Mouse (Mus musculus) heart, adult 2 months (tissue): ENCODE data around the gene Wipf1. TPM values are rescaled to one million over a fixed set of nuclear protein-coding genes. Genes with fewer than 3 reads are reported as not detected.
A peak's percentile ranks its signal among the peaks of the same experiment; 100 is the strongest.

Experiments
- DNase-seq, 2 experiments: peaks; one replicate each; pipeline ENCODE4 v3.0.0; 2021
- H3K27ac ChIP-seq: fragments of 200-600 bp; 2 replicates; pipeline ENCODE4 v1.8.1; 2022
- H3K27me3 ChIP-seq: fragments of 200-500 bp; 2 replicates; pipeline ENCODE4 v1.6.1; 2012; ENCODE audit warnings: mild to moderate bottlenecking, low read length, inconsistent platforms, mixed read lengths; ENCODE audit not compliant: control insufficient read depth, insufficient read depth
- H3K36me3 ChIP-seq: fragments of 200-500 bp; 2 replicates; pipeline ENCODE4 v1.6.1; 2012; ENCODE audit warnings: low read length, inconsistent platforms; ENCODE audit not compliant: control insufficient read depth, insufficient read depth
- H3K4me1 ChIP-seq: fragments of 200-500 bp; 2 replicates; pipeline ENCODE4 v1.6.1; 2011; ENCODE audit warnings: low read length; ENCODE audit not compliant: control insufficient read depth, insufficient read depth
- H3K4me3 ChIP-seq: fragments of 200-600 bp; 2 replicates; pipeline ENCODE4 v1.8.1; 2022
- H3K79me2 ChIP-seq: fragments of 200-500 bp; replicated peaks from 2 replicates; pipeline ENCODE4 v1.6.1; 2012; ENCODE audit warnings: mild to moderate bottlenecking, inconsistent platforms, low read length, moderate library complexity, mixed read lengths; ENCODE audit not compliant: control insufficient read depth, insufficient read depth
- H3K9ac ChIP-seq: fragments of 200-500 bp; 2 replicates; pipeline ENCODE4 v1.6.1; 2012; ENCODE audit warnings: low read depth, mild to moderate bottlenecking, control low read depth, inconsistent platforms, low read length, mixed read lengths
- CTCF ChIP-seq: fragments of 200-600 bp; IDR thresholded peaks from 2 replicates; pipeline ENCODE4 v1.8.1; 2022; ENCODE audit warnings: antibody characterized with exemption, mild to moderate bottlenecking, moderate library complexity
- EP300 ChIP-seq: fragments of 200-500 bp; IDR thresholded peaks from 2 replicates; pipeline ENCODE4 v1.6.1; 2011; ENCODE audit warnings: low read depth, low read length, control low read depth; ENCODE audit not compliant: insufficient read depth
- POLR2A ChIP-seq: fragments of 200-500 bp; IDR thresholded peaks from 2 replicates; pipeline ENCODE4 v1.6.1; 2011; ENCODE audit warnings: mild to moderate bottlenecking, low read depth, low read length, control low read depth; ENCODE audit not compliant: insufficient read depth
- WGBS: fragments of 180-500 bp; shearing (Covaris S2); methylation state at CpG from one replicate; pipeline ENCODE4 v1.1.7; 2018; 5-methylcytosine and 5-hydroxymethylcytosine counted together
- intact Hi-C: fragments of 180-260 bp; cut with DNase I; formaldehyde crosslinking; loops from one replicate; pipeline ENCODE4 v1.15.1; 2025
- polyA plus RNA-seq: library from polyadenylated mRNA; depleted of rRNA; stranded (reverse); fragments of >200 nt; gene quantifications from 2 replicates; pipeline ENCODE4 v1.2.3, GENCODE M21; 2012
- total RNA-seq, 2 experiments: library from RNA; stranded (reverse); gene quantifications; 2 replicates each; pipeline ENCODE4 v1.2.3; 2021

The Wipf1 gene
- total and polyA plus RNA-seq, 3 experiments, result 6.6 to 17.0 (median 12.9) TPM

DNA sequence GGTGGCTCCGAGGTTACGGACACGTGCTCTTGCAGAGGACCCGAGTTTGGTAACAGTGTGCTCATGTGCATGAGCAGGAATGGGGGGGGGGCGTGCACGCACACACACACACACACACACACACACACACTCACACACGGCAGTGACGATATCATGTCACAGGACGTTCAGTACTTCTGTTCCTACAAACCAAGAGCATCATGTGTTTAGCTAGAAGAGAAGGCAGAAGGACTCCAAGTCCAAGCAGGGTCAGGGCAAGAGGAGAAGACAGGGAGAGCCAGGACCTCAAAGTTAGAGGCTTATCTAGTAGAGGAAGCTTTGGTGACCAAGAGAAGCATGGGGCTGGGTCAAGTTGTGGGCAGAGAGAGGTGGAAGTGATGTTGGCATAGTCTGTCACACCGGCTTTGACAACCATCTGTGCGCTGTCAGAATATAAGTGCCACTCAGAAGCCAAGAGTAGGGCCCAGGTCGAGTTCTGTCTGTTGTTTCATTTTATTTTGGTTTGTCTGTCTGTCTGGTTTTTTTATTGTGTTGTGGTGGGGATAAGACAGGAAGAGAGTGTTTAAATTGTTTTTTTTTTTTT is 66.7 kb downstream of the Wipf1 start:
- WGBS, result 74% methylated on average over 12 of the region's 12 CpGs
- peak in 1 of 2 experiments; percentile 32 for DNase-seq
- TF ChIP-seq EP300 (peak; percentile 72; the same call in 1 of the 2 replicates), CTCF (no peak), POLR2A (no peak)
- Histone ChIP-seq H3K27me3 (no peaks in the 10 kb centered on the region), H3K79me2 (no peaks in the 10 kb centered on the region; the same call in 1 of the 2 replicates), H3K4me3 (no peak overlapping the region), H3K36me3 (no peaks in the 10 kb centered on the region; the same call in 1 of the 2 replicates), H3K4me1 (peaks cover 24% of the 10 kb centered on the region), H3K27ac (peak overlapping the region; percentile 58), H3K9ac (no peak overlapping the region)
- intact Hi-C loops, result no loop called here

GRCm38 (mm10) chr2:73462265-73462664 is 67.3 kb downstream of the Wipf1 start:
- Histone ChIP-seq H3K9ac (no peak overlapping the region), H3K27ac (peak overlapping the region; percentile 5; the same call in 1 of the 2 replicates), H3K79me2 (no peaks in the 10 kb centered on the region; the same call in 1 of the 2 replicates), H3K36me3 (no peaks in the 10 kb centered on the region; the same call in 1 of the 2 replicates), H3K4me3 (no peak overlapping the region), H3K4me1 (peaks cover 24% of the 10 kb centered on the region), H3K27me3 (no peaks in the 10 kb centered on the region)
- intact Hi-C loops, result no loop called here
- 67% methylated on average over 2 of the region's 2 CpGs for WGBS
- DNase-seq, result no peak
- TF ChIP-seq EP300 (no peak), CTCF (no peak), POLR2A (no peak)

DNA sequence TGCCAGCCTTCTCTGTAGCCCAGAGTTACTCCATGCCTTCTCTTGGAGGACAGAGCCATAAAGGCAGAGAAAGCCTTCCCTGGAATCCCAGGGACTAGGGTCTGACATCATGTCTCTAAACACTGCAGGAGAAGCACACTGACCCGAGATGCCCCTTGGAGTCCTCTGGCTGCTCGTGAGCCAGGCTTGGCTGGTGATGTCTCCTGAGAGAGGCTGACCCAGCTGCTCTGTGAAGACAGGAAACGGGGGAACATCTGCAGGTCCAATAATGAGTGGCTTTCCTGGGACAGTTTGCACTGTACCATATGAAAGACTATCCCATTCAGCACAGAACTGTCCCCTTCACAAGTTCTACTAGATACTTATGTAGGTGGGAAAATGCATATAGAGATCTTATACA is 69.4 kb downstream of the Wipf1 start:
- Histone ChIP-seq H3K4me1 (peaks cover 25% of the 10 kb centered on the region), H3K79me2 (0 out of 2 replicates have a peak, but pooled peaks cover 1% of the 10 kb centered on the region), H3K9ac (no peak overlapping the region), H3K27ac (peak overlapping the region; percentile 8; the same call in 1 of the 2 replicates), H3K27me3 (no peaks in the 10 kb centered on the region), H3K36me3 (no peaks in the 10 kb centered on the region; the same call in 1 of the 2 replicates), H3K4me3 (no peak overlapping the region)
- DNase-seq, result peak in 1 of 2 experiments; percentile 56
- intact Hi-C loops, result no loop called here
- WGBS, result 5% methylated on average over 3 of the region's 3 CpGs
- TF ChIP-seq POLR2A (no peak), EP300 (0 out of 2 replicates have a peak, but pooled peaks have one; percentile 40)

DNA sequence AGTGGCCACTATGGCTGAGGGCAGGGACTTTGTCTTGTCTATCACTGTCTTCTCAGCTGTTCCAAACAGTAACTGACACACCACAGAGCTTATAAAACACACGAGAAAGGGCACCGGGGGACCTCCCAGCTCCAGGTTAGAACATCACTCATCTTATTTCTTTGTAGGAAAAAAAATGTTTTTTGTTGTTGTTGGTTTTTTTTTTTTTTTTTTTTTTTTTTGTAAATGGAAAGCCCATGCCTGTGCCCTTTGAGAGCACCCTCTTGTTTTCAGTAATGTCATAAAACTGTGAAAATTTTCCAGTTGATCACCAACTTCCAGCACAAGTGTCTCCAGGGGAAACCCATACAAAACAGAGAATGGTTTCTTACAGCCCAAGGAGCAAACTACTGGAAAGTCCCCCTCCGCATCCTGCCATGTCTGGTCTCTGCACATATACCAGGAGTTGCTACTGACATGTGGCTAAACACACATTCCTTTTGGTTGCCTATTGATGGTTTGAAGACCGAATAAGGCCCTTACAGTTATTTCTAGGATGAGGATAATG is 69.9 kb downstream of the Wipf1 start:
- WGBS, result 58% methylated on average over 4 of the region's 4 CpGs
- Histone ChIP-seq H3K27ac (peak overlapping the region; percentile 8; the same call in 1 of the 2 replicates), H3K4me1 (peaks cover 25% of the 10 kb centered on the region), H3K36me3 (no peaks in the 10 kb centered on the region; the same call in 1 of the 2 replicates), H3K9ac (no peak overlapping the region), H3K27me3 (no peaks in the 10 kb centered on the region), H3K79me2 (0 out of 2 replicates have a peak, but pooled peaks cover 1% of the 10 kb centered on the region), H3K4me3 (no peak overlapping the region)
- TF ChIP-seq CTCF (no peak), EP300 (no peak), POLR2A (no peak)
- intact Hi-C loops, result no loop called here
- no peak for DNase-seq

DNA sequence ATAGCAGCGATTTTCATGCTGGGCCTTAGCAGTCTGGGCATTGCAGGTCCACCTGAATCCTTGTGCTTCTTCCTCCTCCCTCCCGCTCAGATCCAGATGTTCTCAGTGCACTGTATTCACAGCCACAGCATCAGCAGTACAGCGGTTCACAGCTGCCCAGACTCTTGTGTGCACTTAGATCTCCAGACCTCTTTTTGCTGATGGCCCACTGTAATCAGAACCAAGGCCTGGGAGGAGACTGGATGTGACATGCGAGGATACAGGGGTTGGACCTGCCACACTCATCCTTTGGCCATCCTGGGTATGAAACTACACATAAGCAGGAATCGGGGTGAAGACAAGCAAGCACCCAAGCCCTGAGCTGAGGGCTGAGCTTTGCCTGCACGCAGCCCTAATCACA is 72.6 kb downstream of the Wipf1 start:
- no peaks in the 10 kb centered on the region; the same call in 1 of the 2 replicates for H3K36me3 ChIP-seq
- TF ChIP-seq POLR2A (no peak), CTCF (no peak), EP300 (no peak)
- 0 out of 2 replicates have a peak, but pooled peaks cover 1% of the 10 kb centered on the region for H3K79me2 ChIP-seq
- H3K27ac ChIP-seq, result no peak overlapping the region
- H3K4me3 ChIP-seq, result no peak overlapping the region
- DNase-seq, result no peak
- WGBS, result 92% methylated on average over 6 of the region's 6 CpGs
- no peak overlapping the region for H3K9ac ChIP-seq
- peaks cover 16% of the 10 kb centered on the region for H3K4me1 ChIP-seq
- intact Hi-C loops, result no loop called here
- H3K27me3 ChIP-seq, result no peaks in the 10 kb centered on the region

DNA sequence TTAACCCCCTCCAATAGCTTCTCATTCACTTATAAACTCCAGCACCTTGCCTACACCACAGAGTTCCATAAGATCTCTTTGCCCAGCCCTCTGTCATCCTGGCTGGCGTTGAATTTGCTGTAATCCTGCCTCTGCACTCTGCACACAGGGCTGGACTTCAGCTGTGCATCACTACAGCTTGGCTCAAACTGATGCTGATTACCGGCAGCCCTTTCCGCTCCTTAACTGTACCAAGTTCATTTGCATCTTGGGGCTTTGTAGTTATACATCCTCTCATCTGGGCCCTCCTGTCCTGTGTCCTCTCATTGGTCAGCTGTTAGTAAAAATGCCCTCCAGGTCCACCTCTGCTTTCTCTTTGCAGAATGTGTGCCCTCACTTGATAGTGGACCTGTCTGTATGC is 73.4 kb downstream of the Wipf1 start:
- Histone ChIP-seq H3K36me3 (no peaks in the 10 kb centered on the region; the same call in 1 of the 2 replicates), H3K79me2 (peaks cover 1% of the 10 kb centered on the region; the same call in 1 of the 2 replicates), H3K4me1 (peaks cover 16% of the 10 kb centered on the region), H3K9ac (no peak overlapping the region), H3K4me3 (no peak overlapping the region), H3K27ac (no peak overlapping the region; the same call in 1 of the 2 replicates), H3K27me3 (no peaks in the 10 kb centered on the region)
- TF ChIP-seq CTCF (no peak), POLR2A (no peak), EP300 (no peak)
- DNase-seq, result no peak
- 72% methylated on average over 3 of the region's 3 CpGs for WGBS
- intact Hi-C loops, result no loop called here
